Mouse (Mus musculus) frontal cortex, adult 2 months (tissue): ENCODE results near the gene Rab24. TPM values are rescaled to one million over a fixed set of nuclear protein-coding genes. Genes with fewer than 3 reads are reported as not detected.

Experiments
- polyA plus RNA-seq: library from polyadenylated mRNA; depleted of rRNA; stranded (reverse); fragments of >200 nt; gene quantifications from 2 replicates; pipeline ENCODE4 v1.2.3, GENCODE M21; 2012; rRNA removed

Rab24 gene
- polyA plus RNA-seq, 1 experiment: 148 TPM

Other genes with a start within 250 kb of the Rab24 start
- gene Uimc1, start 221.6 kb downstream of the Rab24 start, polyA plus RNA-seq: 19.9 and 22.8 TPM in 2 replicates
- gene Zfp346, start 216.6 kb downstream of the Rab24 start, polyA plus RNA-seq: 44.3 and 53.4 TPM in 2 replicates
- not detected in 2 replicates for gene Gm17617, start 188.4 kb downstream of the Rab24 start, polyA plus RNA-seq
- 0.38 and 0.54 TPM in 2 replicates for gene Fgfr4, start 169.3 kb downstream of the Rab24 start, polyA plus RNA-seq
- gene Nsd1, start 112.2 kb downstream of the Rab24 start, polyA plus RNA-seq: 38.3 and 41.3 TPM in 2 replicates
- gene Prelid1, start 1.4 kb downstream of the Rab24 start, polyA plus RNA-seq: 145 and 163 TPM in 2 replicates
- 1.3 and 1.5 TPM in 2 replicates for gene Mxd3, start 7.9 kb upstream of the Rab24 start, polyA plus RNA-seq
- 52.9 and 57.3 TPM in 2 replicates for gene Lman2, start 40.8 kb upstream of the Rab24 start, polyA plus RNA-seq
- 32.8 and 44.1 TPM in 2 replicates for gene Rgs14, start 47.8 kb upstream of the Rab24 start, polyA plus RNA-seq
- gene Slc34a1, start 76.2 kb upstream of the Rab24 start, polyA plus RNA-seq: 0.54 and 0.55 TPM in 2 replicates
- 0.34 and 0.42 TPM in 2 replicates for gene Pfn3, start 93.3 kb upstream of the Rab24 start, polyA plus RNA-seq
- 0.57 and 0.82 TPM in 2 replicates for gene F12, start 104.8 kb upstream of the Rab24 start, polyA plus RNA-seq
- 70.6 and 74.3 TPM in 2 replicates for gene Grk6, start 123.1 kb upstream of the Rab24 start, polyA plus RNA-seq
- gene Prr7, start 142.3 kb upstream of the Rab24 start, polyA plus RNA-seq: 67.1 and 81.0 TPM in 2 replicates
- 366 and 391 TPM in 2 replicates for gene Dbn1, start 166.2 kb upstream of the Rab24 start, polyA plus RNA-seq
- gene Pdlim7, start 191.7 kb upstream of the Rab24 start, polyA plus RNA-seq: 174 and 242 TPM in 2 replicates
- 14.7 and 19.6 TPM in 2 replicates for gene Dok3, start 207.3 kb upstream of the Rab24 start, polyA plus RNA-seq
- 83.9 and 92.8 TPM in 2 replicates for gene Ddx41, start 214.7 kb upstream of the Rab24 start, polyA plus RNA-seq
- gene Fam193b, start 249.2 kb upstream of the Rab24 start, polyA plus RNA-seq: 171 and 177 TPM in 2 replicates